Mouse (Mus musculus) layer of hippocampus, postnatal 10 days (tissue): ENCODE data around the gene Lrrc7. TPM values are rescaled to one million over a fixed set of nuclear protein-coding genes. Genes with fewer than 3 reads are reported as not detected.

Experiments used
- DNase-seq, 2 experiments: peaks; one replicate each; pipeline ENCODE4 v3.0.0; 2021; ENCODE audit warnings: low spot score in 2 of 2
- total RNA-seq, 2 experiments: library from RNA; stranded (reverse); gene quantifications; 2 replicates each; pipeline ENCODE4 v1.2.3; 2021

The Lrrc7 gene
- total RNA-seq, 2 experiments from 2014 or later = 101 to 110 TPM

DNA sequence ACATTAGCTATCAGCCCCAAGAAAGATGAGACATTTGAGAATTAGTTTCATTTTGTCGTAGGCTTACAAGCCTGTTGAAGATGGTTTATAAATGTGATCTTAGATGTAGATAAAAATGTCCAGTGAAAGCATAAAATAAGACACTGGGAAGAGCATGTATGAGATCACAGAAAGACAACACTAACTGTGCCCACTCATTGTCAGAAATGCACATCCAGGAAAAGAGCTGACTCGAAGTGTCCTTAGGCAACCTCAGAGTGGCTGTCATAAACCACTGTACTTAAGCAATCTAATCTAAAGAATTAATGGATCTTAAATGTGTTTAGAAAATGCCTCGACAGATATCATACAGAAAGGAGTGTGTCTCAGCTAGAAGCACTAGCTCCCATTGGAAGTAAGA lies 196.2 kb downstream of the Lrrc7 start:
- no peak for DNase-seq

DNA sequence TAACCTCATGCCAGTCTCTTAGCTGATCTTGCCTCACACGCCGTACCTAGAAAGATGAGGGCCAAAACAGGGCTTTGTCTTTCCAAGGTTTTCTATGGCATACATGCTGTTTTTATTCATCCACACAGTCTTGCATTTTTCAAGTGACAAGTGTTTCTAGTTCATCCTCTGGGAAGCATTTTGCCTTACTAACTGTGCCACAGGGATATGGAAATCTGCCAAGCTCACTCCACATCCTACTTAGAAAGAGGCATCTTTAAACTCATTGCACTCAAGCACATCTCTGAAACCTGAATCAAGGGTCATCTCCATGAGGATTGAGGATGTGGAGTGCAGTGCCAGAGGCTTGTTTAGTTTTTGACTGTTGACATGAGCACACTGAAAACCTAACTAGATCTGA lies 199.9 kb downstream of the Lrrc7 start:
- DNase-seq = no peak

GRCm38 (mm10) chr3:158356706-158357105 lies 205.3 kb downstream of the Lrrc7 start:
- DNase-seq = no peak

- DNase-seq = no peak
Observed at GRCm38 (mm10) chr3:158356194-158356593, 205.8 kb downstream of the Lrrc7 start.

- no peak for DNase-seq
Observed at GRCm38 (mm10) chr3:158340808-158341207, 221.2 kb downstream of the Lrrc7 start.

- no peak for DNase-seq
Observed at GRCm38 (mm10) chr3:158330085-158330484, 231.9 kb downstream of the Lrrc7 start.

GRCm38 (mm10) chr3:158310391-158310790 lies 251.6 kb downstream of the Lrrc7 start:
- no peak for DNase-seq

GRCm38 (mm10) chr3:158307415-158307814 lies 254.6 kb downstream of the Lrrc7 start:
- no peak for DNase-seq

DNA sequence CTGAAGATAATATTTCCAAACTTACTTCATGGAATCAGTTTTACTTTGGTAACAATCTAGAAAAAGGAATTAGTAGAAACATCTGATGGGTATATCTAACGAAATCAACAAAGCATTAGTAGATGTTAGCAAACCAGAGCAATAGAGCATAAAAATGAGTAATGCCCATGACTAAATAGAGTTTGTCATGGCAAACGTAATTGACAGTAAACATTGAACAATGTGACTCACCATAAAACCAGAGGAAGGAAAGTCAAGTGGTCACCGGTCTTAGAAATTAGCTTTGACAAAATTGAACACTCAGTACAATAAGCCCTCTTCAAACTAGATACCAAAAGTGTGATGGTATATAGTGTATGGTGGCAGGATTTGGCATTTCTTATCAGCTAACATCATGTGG lies 263.3 kb downstream of the Lrrc7 start:
- no peak for DNase-seq

- DNase-seq = no peak
Observed at GRCm38 (mm10) chr3:158295041-158295440, 267.0 kb downstream of the Lrrc7 start.

DNA sequence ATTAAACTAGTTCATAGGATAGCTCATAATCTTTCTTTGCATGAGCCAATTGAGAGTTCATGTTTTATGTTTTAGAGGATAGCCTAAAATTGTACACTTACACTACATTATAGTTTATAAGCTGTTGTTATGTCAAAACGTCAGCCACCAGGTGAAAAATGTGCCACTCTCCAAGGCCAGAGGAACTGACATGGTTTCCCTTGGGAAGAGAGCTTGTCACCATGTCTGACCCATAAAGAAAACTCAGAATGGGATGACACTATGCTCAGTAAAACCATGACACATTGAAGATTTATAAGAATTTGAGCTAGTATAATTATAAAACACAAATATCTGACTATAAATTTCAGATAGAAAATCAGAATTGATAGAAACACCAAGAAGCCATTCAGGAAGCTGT lies 277.6 kb downstream of the Lrrc7 start:
- no peak for DNase-seq

GRCm38 (mm10) chr3:158278631-158279030 lies 283.4 kb downstream of the Lrrc7 start:
- DNase-seq = no peak

- DNase-seq = no peak
Observed at GRCm38 (mm10) chr3:158272700-158273099, 289.3 kb downstream of the Lrrc7 start.

GRCm38 (mm10) chr3:158270887-158271286 lies 291.1 kb downstream of the Lrrc7 start:
- DNase-seq = no peak

- no peak for DNase-seq
Observed at GRCm38 (mm10) chr3:158252576-158252975, 309.4 kb downstream of the Lrrc7 start.

DNA sequence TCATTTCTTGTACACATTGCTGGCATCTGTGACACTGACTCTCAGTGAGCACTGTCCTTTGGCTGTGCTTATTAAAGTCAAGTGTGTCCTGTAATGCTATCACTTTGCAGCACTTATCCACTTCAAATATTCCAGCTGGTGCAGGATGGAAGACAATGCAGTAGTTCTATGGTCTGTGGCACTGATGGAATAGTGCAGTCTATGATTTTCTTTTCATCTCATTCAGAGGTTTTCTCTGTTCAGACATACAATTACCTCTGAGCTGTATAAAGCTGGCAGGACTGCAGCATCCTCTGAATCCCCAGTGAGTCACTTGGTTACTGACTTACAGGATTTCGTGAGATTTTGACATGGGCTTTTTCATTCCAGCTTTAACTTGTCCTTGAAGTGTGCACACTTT lies 314.3 kb downstream of the Lrrc7 start:
- no peak for DNase-seq

- DNase-seq = no peak
Observed at GRCm38 (mm10) chr3:158210657-158211056, 351.4 kb downstream of the Lrrc7 start.

DNA sequence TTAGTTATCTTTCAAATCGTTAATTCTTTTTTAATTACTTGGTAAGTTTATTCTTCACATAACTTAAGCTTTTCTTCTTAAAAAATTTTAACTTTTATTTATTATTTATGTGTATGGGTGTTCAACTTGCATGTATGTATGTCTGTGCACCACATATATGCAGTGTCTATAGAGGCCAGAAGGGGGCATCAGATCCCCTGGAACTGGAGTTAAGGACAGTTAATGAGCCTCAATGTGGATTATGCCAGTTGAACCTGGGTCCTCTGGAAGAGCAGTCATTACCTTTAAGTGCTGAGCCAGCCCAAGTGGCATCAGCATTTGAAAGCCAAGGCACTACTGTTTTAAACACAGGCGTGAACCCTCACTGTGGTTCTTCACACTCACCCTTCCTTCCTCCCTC lies 352.0 kb downstream of the Lrrc7 start:
- peak; percentile 35 to 59 for DNase-seq

DNA sequence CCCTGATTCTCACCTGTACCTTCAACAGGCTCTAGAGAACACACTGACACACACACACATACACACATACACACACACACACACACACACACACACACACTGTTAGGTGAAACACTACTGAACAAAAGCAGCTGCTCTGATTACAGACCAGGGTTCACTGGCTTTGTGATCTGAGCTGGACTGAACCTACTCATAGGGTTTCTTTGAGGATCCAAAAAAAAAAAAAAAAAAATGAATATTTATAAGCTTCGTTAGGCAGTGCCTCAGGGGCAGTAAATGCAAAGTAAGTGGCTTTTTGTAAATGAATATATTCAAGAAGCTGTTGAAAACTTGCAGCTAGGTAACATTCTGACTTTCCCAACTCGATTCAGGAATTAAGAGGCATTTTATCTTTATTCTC lies 354.2 kb downstream of the Lrrc7 start:
- DNase-seq = no peak

- no peak for DNase-seq
Observed at GRCm38 (mm10) chr3:158202776-158203175, 359.2 kb downstream of the Lrrc7 start.

DNA sequence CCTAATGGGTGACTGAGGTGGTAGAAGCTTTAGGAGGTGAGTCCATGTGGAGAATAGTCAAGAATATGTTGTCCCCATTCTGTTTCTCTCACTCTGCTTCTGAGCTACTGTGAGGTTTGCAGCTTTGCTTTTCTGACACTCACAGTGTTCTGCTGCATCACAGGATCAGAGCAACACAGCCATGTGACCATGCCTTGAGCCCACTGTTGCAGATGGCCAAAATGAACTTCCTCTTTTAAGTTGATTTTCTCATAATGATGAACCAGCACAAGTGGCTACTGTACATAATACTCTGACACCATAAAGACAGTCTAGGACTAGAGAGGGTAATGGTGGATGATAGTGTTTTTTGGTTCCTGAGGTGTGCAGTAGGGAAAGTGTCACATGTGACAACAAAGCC lies 366.6 kb downstream of the Lrrc7 start:
- no peak for DNase-seq

DNA sequence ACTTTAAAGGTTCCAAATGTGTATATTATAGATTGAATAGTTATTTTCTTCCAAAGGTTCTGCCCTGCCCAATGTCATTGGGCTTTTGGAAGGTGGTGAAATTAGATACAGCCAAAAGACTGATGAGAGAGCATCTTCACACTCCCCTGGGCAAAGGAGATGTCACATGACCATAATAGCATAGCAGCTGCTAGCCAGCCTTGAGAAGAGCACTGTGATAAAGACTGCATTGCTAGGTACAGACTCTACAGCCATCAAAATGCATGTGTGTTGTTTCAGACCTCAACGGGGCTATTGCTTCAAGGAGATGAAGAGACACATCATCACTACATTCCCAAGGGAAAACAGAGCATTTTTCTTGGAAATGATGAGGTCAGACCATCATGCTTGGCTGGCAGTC lies 368.8 kb downstream of the Lrrc7 start:
- DNase-seq = no peak

GRCm38 (mm10) chr3:158174880-158175735 lies 386.9 kb downstream of the Lrrc7 start:
- peak in 1 of 2 experiments; percentile 30 for DNase-seq
